Mouse (Mus musculus) E14TG2a.4 (cell line): ENCODE measurements at regions not wholly inside any gene's neighbourhood (a gene's known extent, or its start where the extent isn't known, plus 50 kb on each side); places are given as distances from the start of the nearest gene placed in this dataset.
"Not testable (repeated sequence)": the region's sequence is repeated elsewhere in the genome, so short reads cannot be mapped to it uniquely, and the experiment has no call there.

ENCODE experiments used
- H3K27me3 ChIP-seq: 2 replicates; pipeline ENCODE4 v1.6.1; 2014; ENCODE audit warnings: low read length, control low read depth; ENCODE audit not compliant: insufficient read depth
- H3K36me3 ChIP-seq: 2 replicates; pipeline ENCODE4 v1.6.1; 2014; ENCODE audit warnings: low read length, control low read depth; ENCODE audit not compliant: insufficient read depth
- H3K4me1 ChIP-seq: replicated peaks from 2 replicates; pipeline ENCODE4 v1.6.1; 2014; ENCODE audit warnings: low read depth, low read length, control low read depth
- H3K4me3 ChIP-seq: replicated peaks from 2 replicates; pipeline ENCODE4 v1.5.1; 2014; ENCODE audit warnings: mild to moderate bottlenecking, low read length
- H3K9me3 ChIP-seq: 2 replicates; pipeline ENCODE4 v1.6.1; 2014; ENCODE audit warnings: low read length, control low read depth
- CTCF ChIP-seq: conservative IDR thresholded peaks from 2 replicates; pipeline ENCODE4 v1.5.1; 2014; ENCODE audit warnings: low read length
- NANOG ChIP-seq: IDR thresholded peaks from 2 replicates; pipeline ENCODE4 v1.6.1; 2014; ENCODE audit warnings: borderline replicate concordance, low read length, mixed read lengths
- POU5F1 ChIP-seq: IDR thresholded peaks from 2 replicates; pipeline ENCODE4 v1.6.1; 2014; ENCODE audit warnings: low read length, borderline replicate concordance

DNA sequence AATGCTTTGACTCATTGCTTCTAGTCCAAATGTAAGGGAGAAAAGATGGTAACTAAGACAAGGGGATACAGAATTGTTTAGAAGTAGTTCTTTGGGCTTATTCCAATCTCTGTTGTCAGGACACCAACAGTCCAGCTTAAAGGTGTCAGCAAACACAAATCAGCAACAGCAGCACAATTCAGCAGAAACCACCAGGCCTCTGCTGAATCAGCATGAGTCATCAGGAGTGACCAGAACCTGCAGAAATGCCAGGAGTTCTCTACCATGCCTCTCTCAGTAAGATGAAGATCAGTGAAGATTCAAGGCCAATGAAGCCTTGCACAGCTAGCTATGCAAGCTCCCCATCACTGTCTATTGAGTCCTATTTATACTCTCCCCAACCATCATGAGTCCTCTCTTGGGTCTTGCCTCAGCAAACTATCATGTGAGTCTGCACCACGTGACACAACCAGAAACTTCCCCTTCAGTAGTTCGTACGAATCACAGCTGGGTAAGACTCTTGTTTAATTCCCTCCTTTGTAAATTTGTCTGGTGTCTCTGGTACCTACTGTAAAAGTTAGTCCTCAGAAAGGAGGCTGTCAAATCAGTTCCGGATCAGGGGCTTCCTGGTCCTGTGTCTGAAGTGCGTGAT, 110.7 kb upstream of the Ptgfr start:
- no peaks in the 10 kb centered on the region for H3K36me3 ChIP-seq
- no peak for TF ChIP-seq NANOG
- TF ChIP-seq POU5F1, result no peak
- TF ChIP-seq CTCF, result no peak
- H3K4me1 ChIP-seq, result no peaks in the 10 kb centered on the region
- H3K4me3 ChIP-seq, result no peak overlapping the region
- no peaks in the 10 kb centered on the region for H3K9me3 ChIP-seq
- H3K27me3 ChIP-seq, result no peaks in the 10 kb centered on the region

DNA sequence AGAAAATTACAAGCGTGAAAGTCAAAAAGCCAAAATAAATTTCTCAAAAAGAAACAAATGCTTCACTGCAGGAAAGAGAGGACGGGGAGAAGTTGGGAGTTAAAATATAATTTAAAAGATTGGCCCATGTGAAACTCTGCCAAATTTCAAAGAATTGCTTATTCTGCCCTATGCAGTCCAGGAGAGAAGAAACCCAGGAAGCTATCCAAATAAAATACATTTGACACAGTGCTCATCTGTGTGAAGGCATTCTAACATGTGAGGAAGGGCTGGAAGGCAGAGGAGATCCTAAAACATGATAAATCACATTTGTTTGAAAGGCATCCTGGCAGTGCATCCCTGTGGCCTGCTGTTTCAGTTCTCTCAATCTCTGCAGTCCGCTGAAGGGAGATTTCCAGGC, 108.5 kb upstream of the Ptgfr start:
- Histone ChIP-seq H3K36me3 (no peaks in the 10 kb centered on the region), H3K4me1 (no peaks in the 10 kb centered on the region), H3K9me3 (no peaks in the 10 kb centered on the region), H3K4me3 (no peak overlapping the region), H3K27me3 (no peaks in the 10 kb centered on the region)
- TF ChIP-seq POU5F1, result no peak
- TF ChIP-seq NANOG, result no peak
- TF ChIP-seq CTCF, result no peak

DNA sequence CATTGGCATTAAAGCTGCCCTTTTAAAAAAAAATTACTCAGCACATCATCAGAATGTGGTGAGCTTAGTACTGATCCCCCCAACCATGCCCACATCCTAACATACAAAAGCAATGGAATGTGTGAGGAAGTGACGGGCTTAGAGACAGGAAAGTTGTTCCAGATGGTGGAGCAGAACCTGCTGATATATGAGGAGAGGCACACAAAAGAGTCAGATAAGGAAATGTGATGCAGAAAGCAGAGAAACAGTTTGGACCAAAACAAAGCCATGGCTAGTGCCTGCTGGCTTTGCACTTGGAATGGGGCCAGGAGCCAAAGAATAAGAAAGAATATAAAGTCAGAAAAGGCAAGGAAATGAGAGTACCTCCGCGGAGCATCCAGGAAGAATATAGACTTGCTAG, 106.1 kb upstream of the Ptgfr start:
- Histone ChIP-seq H3K36me3 (no peaks in the 10 kb centered on the region), H3K27me3 (no peaks in the 10 kb centered on the region), H3K9me3 (no peaks in the 10 kb centered on the region), H3K4me3 (no peak overlapping the region), H3K4me1 (no peaks in the 10 kb centered on the region)
- TF ChIP-seq CTCF (no peak), NANOG (no peak), POU5F1 (no peak)

DNA sequence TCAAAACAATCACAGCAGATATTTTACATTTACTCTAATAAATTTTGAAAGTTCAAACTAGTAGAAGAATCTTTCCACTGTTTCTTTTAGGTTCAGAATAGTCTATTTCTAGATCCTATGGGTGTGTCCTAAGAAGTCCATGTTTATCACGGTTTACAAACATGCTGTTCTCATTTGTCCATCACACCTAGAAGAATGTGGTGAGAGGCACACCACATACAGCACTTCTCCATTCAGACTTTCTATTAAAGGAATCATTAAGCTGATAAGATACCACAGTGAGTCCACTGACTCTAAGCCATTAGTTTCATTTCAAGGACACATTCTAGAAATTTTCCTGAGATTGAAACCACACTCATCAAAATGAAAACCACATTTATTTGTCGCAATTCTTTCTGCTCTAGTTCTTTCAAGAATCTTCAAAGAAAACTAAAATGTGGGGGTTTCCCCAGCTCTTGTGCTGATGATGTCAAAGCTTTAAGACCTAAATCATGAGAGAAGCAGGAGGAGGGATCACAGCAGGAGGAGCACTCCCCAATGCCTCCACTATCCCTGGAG, 101.1 kb upstream of the Ptgfr start:
- Histone ChIP-seq H3K4me3 (no peak overlapping the region), H3K4me1 (no peaks in the 10 kb centered on the region), H3K9me3 (no peaks in the 10 kb centered on the region), H3K36me3 (no peaks in the 10 kb centered on the region), H3K27me3 (no peaks in the 10 kb centered on the region)
- TF ChIP-seq CTCF (no peak), POU5F1 (no peak), NANOG (no peak)

DNA sequence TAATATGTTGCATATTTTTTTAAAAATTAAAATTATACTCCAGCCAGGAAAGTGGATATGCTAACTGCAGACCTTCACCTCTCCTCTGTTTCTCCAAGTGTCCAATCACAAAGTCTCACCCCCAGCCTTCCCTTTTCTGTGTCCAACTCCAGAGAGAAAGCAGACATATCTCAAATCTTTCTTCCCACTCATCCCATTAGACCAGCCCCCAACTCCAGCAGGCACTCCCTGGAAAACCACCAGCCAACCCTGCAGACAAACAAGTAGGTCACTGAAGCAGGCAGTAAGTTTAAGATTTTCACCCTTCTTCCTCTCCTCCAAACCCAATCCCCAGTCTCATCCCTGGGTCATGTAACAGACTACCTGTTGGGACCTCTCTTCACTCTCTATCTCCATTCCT, 94.2 kb upstream of the Ptgfr start:
- TF ChIP-seq POU5F1 (no peak), NANOG (no peak), CTCF (no peak)
- Histone ChIP-seq H3K36me3 (no peaks in the 10 kb centered on the region), H3K27me3 (no peaks in the 10 kb centered on the region), H3K9me3 (peaks cover 5% of the 10 kb centered on the region; the same call in 1 of the 2 replicates), H3K4me3 (no peak overlapping the region), H3K4me1 (no peaks in the 10 kb centered on the region)

DNA sequence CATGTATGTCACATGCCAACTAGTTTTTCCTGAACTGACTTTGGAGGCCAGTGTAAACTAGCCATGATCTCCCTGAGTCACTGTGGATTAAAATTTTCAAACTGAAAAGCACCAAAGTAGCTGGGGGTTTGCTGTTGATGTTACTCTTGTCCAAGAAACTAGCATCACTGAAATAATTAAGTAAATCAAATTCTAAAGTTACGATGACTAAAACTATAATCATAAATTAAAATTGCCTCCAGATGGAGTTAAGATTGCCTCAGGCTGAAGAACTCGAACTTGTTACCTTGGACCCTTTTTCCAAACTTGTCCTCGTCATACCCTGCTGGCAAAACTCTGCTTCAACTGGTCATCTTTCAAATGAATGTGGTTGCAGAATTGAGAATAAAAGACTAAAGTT, 93.7 kb upstream of the Ptgfr start:
- Histone ChIP-seq H3K9me3 (peaks cover 5% of the 10 kb centered on the region; the same call in 1 of the 2 replicates), H3K4me1 (no peaks in the 10 kb centered on the region), H3K27me3 (no peaks in the 10 kb centered on the region), H3K36me3 (no peaks in the 10 kb centered on the region), H3K4me3 (no peak overlapping the region)
- TF ChIP-seq POU5F1, result no peak
- TF ChIP-seq CTCF, result no peak
- no peak for TF ChIP-seq NANOG

DNA sequence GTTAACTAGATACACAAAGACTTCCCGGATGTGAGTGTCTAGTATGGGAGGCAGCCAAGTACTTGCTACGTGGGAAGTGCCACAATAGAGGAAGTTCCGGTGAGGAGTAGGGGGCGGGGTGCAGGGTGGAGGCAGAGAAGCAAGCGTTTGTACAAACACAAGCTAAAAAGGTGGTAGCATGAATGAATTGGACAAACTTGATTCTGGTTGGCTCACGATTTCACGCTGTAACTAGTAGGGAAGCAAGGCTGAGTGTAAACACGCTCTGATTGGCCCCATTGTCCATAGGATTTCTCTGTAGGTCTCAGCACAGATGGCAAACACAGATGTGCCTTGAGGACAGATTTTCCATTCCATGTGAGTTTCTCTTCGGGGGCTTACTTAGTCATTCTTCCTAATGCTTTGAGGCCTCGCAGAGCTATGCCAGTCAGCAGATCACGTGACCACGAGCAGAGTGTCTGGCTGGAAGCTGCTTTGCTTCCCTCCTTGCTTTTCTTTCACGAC, 76.6 kb upstream of the Ptgfr start:
- no peak for TF ChIP-seq NANOG
- TF ChIP-seq CTCF, result no peak
- no peak for TF ChIP-seq POU5F1
- Histone ChIP-seq H3K4me3 (no peak overlapping the region), H3K9me3 (no peaks in the 10 kb centered on the region; the same call in 1 of the 2 replicates), H3K4me1 (0 out of 2 replicates have a peak, but pooled peaks cover 4% of the 10 kb centered on the region), H3K36me3 (no peaks in the 10 kb centered on the region), H3K27me3 (no peaks in the 10 kb centered on the region)

DNA sequence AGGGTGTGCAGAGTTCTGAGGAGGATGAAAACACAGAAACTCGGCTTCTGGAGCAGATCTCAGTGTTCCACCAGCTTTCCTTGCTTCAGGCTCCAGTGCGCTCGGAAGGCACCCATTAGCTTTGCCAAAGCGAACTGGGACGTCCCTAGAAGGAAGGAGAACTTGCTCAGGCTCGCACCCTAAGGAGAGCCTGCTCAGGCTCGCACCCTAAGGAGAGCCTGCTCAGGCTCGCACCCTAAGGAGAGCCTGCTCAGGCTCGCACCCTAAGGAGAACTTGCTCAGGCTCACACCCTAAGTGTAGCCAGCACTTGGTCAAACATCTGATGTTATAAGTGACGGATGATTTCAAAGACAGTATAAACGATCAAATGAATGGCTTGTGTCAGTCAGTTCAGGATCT, 74.9 kb upstream of the Ptgfr start:
- not testable (repeated sequence) for H3K36me3 ChIP-seq, H3K4me3 ChIP-seq, H3K27me3 ChIP-seq, H3K9me3 ChIP-seq, H3K4me1 ChIP-seq

DNA sequence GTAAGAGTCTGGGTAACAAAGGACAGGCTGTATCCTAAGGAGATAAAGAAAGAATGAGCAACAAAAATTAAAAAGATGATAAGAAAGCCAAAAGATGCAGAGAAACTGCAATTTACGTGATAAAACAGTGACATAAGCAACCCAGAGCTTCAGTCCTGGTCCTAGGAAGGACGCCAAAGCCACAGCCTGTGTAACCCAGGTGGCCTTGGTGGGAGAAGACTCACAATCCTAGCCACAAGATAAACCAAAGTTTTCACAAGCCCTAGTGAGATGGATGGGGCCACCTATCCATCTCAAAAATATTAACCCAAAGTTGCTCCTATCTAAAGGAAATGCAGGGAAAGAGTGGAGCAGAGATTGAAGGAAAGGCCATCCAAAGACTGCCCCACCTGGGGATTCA, 73.4 kb upstream of the Ptgfr start:
- TF ChIP-seq POU5F1, result no peak
- no peak for TF ChIP-seq CTCF
- TF ChIP-seq NANOG, result no peak
- no peak overlapping the region for H3K4me3 ChIP-seq
- H3K4me1 ChIP-seq, result 0 out of 2 replicates have a peak, but pooled peaks cover 4% of the 10 kb centered on the region
- H3K27me3 ChIP-seq, result no peaks in the 10 kb centered on the region
- H3K36me3 ChIP-seq, result no peaks in the 10 kb centered on the region
- H3K9me3 ChIP-seq, result no peaks in the 10 kb centered on the region
